In genomic region chr17:46285407-46285806, GRCm38 (mm10) we compare ENCODE assay signal across 35 mouse cellular contexts. TPM values are rescaled to one million over a fixed set of nuclear protein-coding genes. Genes with fewer than 3 reads are reported as not detected.
"Had no signal": no experiment of that assay in that cellular context is flagged by ENCODE, and none has a peak within 500 bp of the region (broad histone marks: within the 10 kb centered on the region; RNA-seq: fewer than 3 reads in every experiment).

No protein-coding gene starts in this region.

- H3K9me3 ChIP-seq: limb, embryonic 10.5 days; limb, embryonic 12.5 days; limb, embryonic 13.5 days; limb, embryonic 15.5 days; liver, embryonic 12.5 days; liver, embryonic 13.5 days; liver, embryonic 15.5 days; lung, embryonic 15.5 days; midbrain, embryonic 10.5 days; midbrain, embryonic 12.5 days; midbrain, embryonic 13.5 days; midbrain, embryonic 15.5 days had no signal

- H3K27ac ChIP-seq: limb, embryonic 10.5 days; limb, embryonic 12.5 days; limb, embryonic 13.5 days; limb, embryonic 15.5 days; liver, embryonic 12.5 days; liver, embryonic 13.5 days; liver, embryonic 14.5 days; liver, embryonic 15.5 days; lung, embryonic 15.5 days; macrophage; midbrain, embryonic 10.5 days; midbrain, embryonic 12.5 days; midbrain, embryonic 13.5 days; midbrain, embryonic 15.5 days had no signal

- ATAC-seq: liver, embryonic 12.5 days; lung, postnatal 0 days; midbrain, embryonic 13.5 days; midbrain, embryonic 15.5 days; midbrain, embryonic 16.5 days had no signal

- H3K27me3 ChIP-seq: limb, embryonic 12.5 days; limb, embryonic 13.5 days; limb, embryonic 15.5 days; midbrain, embryonic 12.5 days; midbrain, embryonic 13.5 days; midbrain, embryonic 15.5 days had no signal

- H3K9ac ChIP-seq: limb, embryonic 12.5 days; limb, embryonic 13.5 days; limb, embryonic 15.5 days; liver, embryonic 12.5 days; liver, embryonic 13.5 days; liver, embryonic 14.5 days; liver, embryonic 15.5 days; lung, embryonic 14.5 days; lung, embryonic 15.5 days; midbrain, embryonic 12.5 days; midbrain, embryonic 13.5 days; midbrain, embryonic 15.5 days had no signal

- DNase-seq: left cerebral cortex, postnatal 4 days; liver; liver, embryonic 13.5 days; lung, adult 18-20 months; lung, adult 2 months; lung, embryonic 14.5 days; lung, postnatal 10 days; lung, postnatal 14 days; lung, postnatal 36 days; lung, postnatal 4 days; midbrain, embryonic 14.5 days had no signal

- H3K4me3 ChIP-seq: limb, embryonic 10.5 days; limb, embryonic 12.5 days; limb, embryonic 13.5 days; limb, embryonic 15.5 days; liver, embryonic 12.5 days; liver, embryonic 13.5 days; liver, embryonic 15.5 days; lung, embryonic 15.5 days; megakaryocyte, embryonic 14.5 days; midbrain, embryonic 10.5 days; midbrain, embryonic 12.5 days; midbrain, embryonic 13.5 days; midbrain, embryonic 15.5 days; myocyte had no signal

- H3K4me2 ChIP-seq: limb, embryonic 12.5 days; limb, embryonic 13.5 days; limb, embryonic 15.5 days; liver, embryonic 11.5 days; liver, embryonic 12.5 days; liver, embryonic 13.5 days; liver, embryonic 15.5 days; lung, embryonic 14.5 days; lung, embryonic 15.5 days; midbrain, embryonic 11.5 days; midbrain, embryonic 12.5 days; midbrain, embryonic 13.5 days; midbrain, embryonic 15.5 days had no signal

- H3K36me3 ChIP-seq: lung, embryonic 15.5 days; midbrain, embryonic 13.5 days; midbrain, embryonic 15.5 days had no signal

RNA-seq across cellular contexts. Expression of gene Dlk2, which starts 11.8 kb away (rescaled TPM):
- total RNA-seq: liver, adult 2 months; megakaryocyte progenitor cell, adult 5-6 weeks; megakaryocyte, adult 5-6 weeks; megakaryocyte-erythroid progenitor cell, adult 5-6 weeks; monocyte, adult 5-6 weeks had no signal
- polyA plus RNA-seq: liver, adult 2 months; liver, embryonic 12.5 days; liver, embryonic 15.5 days; macrophage had no signal

RNA-seq across cellular contexts. Expression of gene Lrrc73, which starts 32.1 kb away (rescaled TPM):
- total RNA-seq: liver, adult 2 months; monocyte, adult 5-6 weeks had no signal
- polyA plus RNA-seq: liver, embryonic 15.5 days; macrophage had no signal
